Mouse (Mus musculus) bone marrow macrophage, adult 2 months (primary cell): ENCODE results near the gene Gm3435.
"Not testable (repeated sequence)": the region's sequence is repeated elsewhere in the genome, so short reads cannot be mapped to it uniquely, and the experiment has no call there.

Source experiments
- CTCF ChIP-seq: IDR thresholded peaks from 2 replicates; pipeline ENCODE4 v1.5.1; 2012; ENCODE audit warnings: low read depth, mild to moderate bottlenecking, low read length, moderate library complexity
- POLR2A ChIP-seq: IDR thresholded peaks from 2 replicates; pipeline ENCODE4 v1.6.1; 2012; ENCODE audit warnings: mild to moderate bottlenecking, low read depth, low read length, borderline replicate concordance

- TF ChIP-seq POLR2A, CTCF: not testable (repeated sequence)
These were observed 48.3 kb upstream of the Gm3435 start for GRCm38 (mm10) chr17:14961557-14962154.
